Mouse (Mus musculus) kidney, adult 2 months (tissue): ENCODE data around the gene Rfc5.

Experiments used
- CTCF ChIP-seq: fragments of 200-500 bp; conservative IDR thresholded peaks from 2 replicates; pipeline ENCODE4 v1.5.1; 2011; ENCODE audit warnings: low read depth, mild to moderate bottlenecking, control low read depth, low read length, moderate library complexity, mixed read lengths; ENCODE audit not compliant: insufficient read depth, insufficient read length
- POLR2A ChIP-seq: fragments of 200-500 bp; IDR thresholded peaks from one replicate; pipeline ENCODE4 v1.6.1; 2011; ENCODE audit warnings: low read depth, low read length, control low read depth

- TF ChIP-seq POLR2A (no peak), CTCF (no peak)
Measured at GRCm38 (mm10) chr5:117341896-117342295, 47.0 kb downstream of the Rfc5 start.
